Mouse (Mus musculus) lung, adult 18-20 months (tissue): Measurements from ENCODE around the gene Rfng.
"Not testable (repeated sequence)": the region's sequence is repeated elsewhere in the genome, so short reads cannot be mapped to it uniquely, and the experiment has no call there.

Experiments
- DNase-seq, 2 experiments: peaks; one replicate each; pipeline ENCODE4 v3.0.0; 2022; ENCODE audit warnings: mixed read lengths in 2 of 2

Rfng gene

DNA sequence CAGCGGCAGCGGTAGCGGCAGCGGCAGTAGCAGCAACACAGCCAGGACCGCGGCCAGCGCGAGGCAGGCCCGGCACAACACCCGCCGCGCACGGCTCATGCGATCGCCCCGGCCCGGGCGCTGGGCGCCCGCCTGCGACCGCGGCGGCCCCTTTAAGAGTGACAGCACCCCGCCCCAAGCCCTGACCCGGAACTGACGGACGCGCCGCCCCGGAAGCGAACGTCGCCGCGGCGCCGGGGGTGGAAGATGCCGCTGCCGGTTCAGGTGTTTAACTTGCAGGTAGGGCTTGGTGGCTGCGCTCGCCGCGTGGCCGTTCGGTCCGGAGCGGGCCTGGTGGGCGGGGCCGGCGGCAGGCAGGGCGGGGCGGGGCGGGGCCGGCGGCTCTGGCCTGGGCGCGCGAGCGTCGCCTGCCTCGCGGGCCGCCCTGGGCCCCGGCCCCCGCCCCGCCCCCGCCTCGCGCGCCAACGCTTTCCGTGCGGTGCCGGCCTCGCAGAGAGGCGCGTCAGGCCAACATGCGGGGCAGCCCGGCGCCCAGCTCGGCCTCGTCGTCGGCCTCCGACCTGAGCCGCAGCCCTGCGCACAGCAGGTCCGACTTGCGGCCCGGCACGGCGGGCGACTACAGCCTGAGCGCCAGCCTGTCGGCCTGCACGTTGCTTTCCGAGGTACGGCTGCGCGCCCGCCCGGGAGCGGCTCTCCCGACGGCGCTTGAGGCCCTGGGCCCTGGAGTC lies at the start of gene Rfng, which contains the start of gene Gps1:
Rfng (minus strand) TSS at position 144 of the 728 bp plus-strand sequence.
Gps1 (plus strand) TSS at position 209 of the 728 bp plus-strand sequence.
- peak; percentile 85 to 86 for DNase-seq

- not testable (repeated sequence) for DNase-seq
These were observed 49.0 kb upstream of the Rfng start for GRCm38 (mm10) chr11:120832962-120833361.

- no peak for DNase-seq
These were observed 47.8 kb upstream of the Rfng start for GRCm38 (mm10) chr11:120831659-120832440.

DNA sequence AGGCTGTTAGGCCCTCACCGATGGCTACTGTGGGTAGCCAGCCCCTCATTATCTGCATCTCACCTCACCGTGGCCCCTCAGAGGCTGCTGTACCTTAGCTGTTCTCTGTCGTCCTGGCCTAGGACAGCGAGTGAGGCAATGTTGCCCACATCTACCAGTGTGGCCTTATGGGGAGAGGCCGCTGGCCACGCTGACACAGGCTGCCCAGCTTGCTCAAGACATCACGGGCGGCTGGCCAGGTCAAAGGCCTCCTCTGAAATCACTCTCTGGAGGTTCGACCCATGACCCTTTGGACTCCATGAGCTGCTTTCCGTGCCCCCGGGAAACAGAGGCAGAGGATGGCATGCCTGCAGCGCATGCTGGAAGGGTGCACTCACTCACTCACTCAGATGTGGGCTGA lies 46.7 kb upstream of the Rfng start:
- DNase-seq, result no peak

- peak in 1 of 2 experiments; percentile 4 for DNase-seq
These were observed 45.9 kb upstream of the Rfng start for GRCm38 (mm10) chr11:120829757-120830532.

GRCm38 (mm10) chr11:120828416-120828815 lies 44.4 kb upstream of the Rfng start:
- no peak for DNase-seq

GRCm38 (mm10) chr11:120826016-120826953 lies 42.3 kb upstream of the Rfng start:
- DNase-seq, result no peak

DNA sequence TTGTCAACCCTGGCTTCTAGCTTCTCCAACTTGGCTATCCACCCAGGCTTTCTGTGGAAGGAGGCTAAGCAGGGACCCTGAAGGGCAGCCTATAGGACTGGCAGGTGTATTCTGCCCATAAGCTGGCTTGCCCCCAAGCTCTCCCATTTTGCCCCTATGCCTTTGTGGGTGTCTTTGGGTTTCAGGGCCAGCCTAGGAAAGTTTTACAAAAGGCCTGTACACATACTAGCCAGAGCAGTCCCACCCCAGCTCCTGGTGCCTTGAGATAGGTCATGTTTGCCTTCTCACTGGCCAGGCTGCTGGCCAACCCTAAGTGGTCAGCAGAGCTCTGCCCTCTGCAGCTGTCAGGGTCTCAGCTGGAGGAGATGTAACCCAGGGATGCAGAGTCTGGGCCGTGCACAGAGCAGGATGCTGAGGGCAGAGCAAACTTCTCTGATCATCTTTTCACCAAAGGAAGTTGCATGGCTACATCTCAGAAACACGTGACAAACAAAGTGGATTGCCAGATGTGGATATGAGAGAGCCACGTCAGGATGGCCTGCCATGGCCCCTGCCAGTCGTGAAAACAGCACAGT lies 41.4 kb upstream of the Rfng start:
- DNase-seq, result no peak

- DNase-seq, result no peak
These were observed 40.8 kb upstream of the Rfng start for GRCm38 (mm10) chr11:120824787-120825288.

DNA sequence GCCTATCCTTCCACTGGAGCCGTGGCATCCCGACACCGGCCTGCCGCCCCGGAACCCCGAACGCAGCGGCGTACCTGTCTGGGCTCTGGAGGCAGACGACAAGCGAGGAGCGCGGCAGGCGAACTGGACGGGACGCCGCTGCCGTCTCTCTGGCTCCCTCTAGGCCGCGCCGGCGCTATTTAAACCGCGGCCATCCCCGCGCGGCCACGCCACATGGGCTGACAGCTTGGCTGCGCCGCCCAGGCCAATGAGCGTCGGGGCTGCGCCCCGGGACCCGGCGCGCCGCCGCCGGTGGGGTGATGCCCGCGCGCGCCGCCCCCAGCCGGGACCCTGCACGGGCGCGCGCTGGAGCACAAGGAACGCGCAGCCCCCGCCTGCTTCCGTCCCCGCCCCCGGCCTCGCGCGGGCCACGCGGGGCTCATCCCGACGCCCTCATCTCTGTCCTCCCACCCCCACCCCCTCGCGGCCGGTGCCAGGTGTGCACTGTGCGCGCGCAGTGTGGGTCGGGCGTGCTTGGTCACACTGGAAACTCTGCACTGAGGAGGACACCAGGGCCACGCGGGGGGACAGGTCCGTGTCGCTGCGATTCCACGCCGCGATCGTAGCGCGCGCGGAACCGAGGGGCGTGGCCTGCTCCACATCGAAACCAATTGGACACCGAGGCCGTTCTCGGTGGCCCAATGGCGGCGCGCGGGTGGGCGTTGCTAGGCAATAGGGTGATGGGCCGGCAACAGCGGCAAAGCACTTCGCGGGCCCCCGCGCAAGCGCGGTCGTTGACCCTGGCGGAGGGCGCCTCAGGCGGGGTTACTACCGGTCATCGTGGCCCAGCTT lies 40.2 kb upstream of the Rfng start, which contains the start of gene Fasn:
Fasn (minus strand) TSS at position 592 of the 831 bp plus-strand sequence.
- peak; percentile 95 to 97 for DNase-seq

DNA sequence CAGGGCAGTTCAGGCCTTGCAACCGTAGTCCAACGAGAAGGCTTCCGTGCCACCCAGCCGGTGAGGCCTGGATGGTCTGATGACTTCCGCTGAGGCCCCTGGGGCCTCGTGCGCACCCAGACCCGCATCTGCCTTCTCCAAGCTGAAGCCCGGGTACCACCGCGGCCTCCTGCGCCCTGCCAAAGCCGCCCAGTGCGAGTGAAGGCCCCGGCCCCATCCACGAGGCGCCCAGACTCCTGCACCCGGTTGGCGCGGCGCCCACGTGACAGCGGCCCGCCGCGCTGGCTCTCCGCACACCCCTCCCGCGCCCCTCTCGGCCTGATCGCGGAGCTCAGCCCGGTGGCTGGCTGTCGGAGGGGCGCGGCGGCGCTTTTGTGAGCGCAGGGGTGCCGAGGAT lies 39.5 kb upstream of the Rfng start:
- no peak for DNase-seq

DNA sequence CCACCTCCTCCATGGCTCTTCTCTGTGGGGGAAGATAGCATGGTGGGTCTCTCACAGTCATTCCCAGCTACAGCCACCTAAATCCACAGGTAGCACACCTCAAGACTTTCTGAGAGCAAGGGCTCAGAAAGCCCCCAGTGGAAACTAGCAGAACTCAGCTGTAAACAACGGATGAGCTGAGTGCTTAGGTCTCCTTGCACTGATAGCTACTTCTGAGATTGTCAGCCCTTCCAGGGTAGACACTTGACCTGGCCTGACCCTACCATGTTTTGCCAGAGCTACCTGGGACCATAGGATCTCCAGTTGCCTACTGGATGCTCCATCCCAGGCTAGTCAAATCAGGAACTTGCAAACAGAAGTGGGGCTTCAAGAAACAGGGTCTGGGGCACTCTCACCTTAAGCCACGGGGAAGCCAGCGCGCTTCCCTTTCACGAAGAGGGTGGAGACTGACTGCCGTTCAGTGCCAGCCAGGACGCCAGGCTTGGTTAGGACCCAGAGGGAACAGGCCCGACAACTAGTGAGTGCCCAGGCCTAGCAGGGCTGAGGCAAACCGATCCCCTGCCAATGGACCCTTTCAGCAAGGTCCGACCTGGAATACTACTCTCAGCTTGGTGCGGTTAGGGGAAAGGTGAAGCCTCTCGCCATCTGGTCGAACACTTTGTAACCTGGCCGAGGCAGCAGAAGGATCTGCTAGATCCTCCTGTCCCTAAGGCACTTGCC lies 39.0 kb upstream of the Rfng start:
- DNase-seq, result no peak

- no peak for DNase-seq
These were observed 38.3 kb upstream of the Rfng start for GRCm38 (mm10) chr11:120822321-120822720.

- DNase-seq, result peak; percentile 44 to 79
These were observed 37.3 kb upstream of the Rfng start for GRCm38 (mm10) chr11:120821076-120821922.

- no peak for DNase-seq
These were observed 36.5 kb upstream of the Rfng start for GRCm38 (mm10) chr11:120820546-120820945.

DNA sequence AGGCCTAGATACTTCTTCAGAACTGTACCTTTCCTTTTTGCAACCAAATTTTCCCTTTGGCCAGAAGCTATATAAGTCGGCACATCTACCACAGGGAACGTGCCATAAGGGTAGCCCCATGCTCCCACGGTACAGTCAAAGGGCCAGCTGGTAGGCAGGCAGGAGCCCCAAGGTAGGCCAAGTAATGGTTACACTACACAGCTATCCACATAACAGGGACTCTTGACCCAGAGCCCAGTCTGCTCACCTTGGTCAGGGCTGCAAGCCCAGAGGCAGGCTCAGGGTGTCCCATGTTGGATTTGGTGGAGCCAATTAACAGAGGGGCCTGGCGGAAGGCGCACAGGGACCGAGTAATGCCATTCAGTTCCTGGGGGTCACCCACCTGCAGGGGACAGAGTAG lies 35.5 kb upstream of the Rfng start:
- no peak for DNase-seq

DNA sequence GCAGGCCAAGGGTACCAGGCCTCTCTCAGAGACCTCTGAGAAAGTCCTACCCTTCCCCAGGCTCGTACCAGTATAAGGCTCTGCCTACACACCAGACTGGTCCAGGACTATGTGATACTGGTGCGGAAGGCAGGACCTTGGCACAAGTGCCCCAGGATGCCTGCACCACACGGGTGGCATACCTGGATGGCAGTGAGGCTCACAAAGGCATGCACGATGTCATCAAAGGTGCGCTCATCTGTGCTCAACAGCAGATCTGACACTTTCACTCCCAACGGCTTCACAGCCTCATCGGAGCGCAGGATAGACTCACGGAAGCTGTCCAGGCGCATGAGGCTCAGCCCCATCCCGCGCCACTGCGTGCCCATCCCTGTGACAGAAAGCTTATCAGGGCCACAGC lies 34.2 kb upstream of the Rfng start:
- DNase-seq, result no peak

GRCm38 (mm10) chr11:120817358-120817757 lies 33.4 kb upstream of the Rfng start:
- DNase-seq, result no peak

DNA sequence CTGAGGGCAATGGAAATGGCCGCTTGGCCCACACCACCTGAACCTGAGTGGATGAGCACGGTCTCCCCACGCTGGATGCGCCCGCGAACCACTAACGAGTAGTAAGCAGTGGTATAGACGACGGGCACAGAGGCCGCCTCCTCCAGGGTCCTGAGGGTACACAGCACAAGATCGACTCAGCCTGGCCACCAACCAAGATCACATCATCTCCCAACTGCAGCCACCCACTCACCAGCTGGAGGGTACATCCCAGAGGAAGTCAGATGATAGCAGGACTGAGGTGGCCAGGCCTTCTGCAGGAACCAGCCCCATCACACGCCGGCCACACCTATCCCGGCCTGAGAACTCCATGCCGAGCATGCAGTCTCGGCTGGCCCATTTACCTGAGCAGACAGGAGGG lies 28.1 kb upstream of the Rfng start:
- no peak for DNase-seq
